Mouse (Mus musculus): ENCODE measurements around the gene Ap1g2.

The Ap1g2 gene

GRCm38 (mm10) chr14:55059931-55060330, 46.5 kb downstream of the Ap1g2 start:
- no peak for DNase-seq (ENCODE audit: low read depth, low spot score)

GRCm38 (mm10) chr14:55059009-55059408, 47.4 kb downstream of the Ap1g2 start:
- DNase-seq (ENCODE audit: low read depth, low spot score), result no peak

DNA sequence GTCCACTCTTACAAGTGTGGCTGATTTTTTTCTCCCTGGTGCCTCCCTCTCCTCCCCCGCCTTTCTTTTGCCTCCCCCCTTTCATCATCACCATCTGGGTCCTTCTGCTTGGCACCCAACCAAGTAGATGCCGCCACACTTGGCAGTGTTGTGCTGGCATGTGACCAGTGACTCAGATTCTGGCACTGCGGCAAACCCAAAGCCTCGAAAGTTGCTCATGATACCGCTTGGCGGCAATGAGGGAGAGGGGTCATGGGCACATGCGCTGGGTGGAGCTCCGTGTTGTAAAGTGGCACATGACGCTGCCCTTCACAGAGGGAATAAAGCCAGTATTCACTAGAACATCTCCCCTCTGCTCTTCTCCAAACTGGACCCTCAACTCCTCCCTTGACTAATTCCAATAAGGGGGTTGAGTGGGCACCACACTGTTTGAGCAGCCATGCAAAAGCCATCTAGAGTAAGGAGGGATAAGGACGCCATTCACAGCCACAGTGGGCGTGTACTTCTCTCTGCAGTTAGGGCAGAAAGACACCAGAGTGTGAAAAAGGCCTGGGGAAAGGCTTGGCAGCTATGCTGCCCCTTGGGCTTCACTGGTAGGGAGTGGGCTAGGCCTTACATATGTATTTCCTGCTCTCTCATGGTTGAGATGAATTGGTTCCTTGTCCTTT, 51.1 kb downstream of the Ap1g2 start:
- peak; percentile 80 for DNase-seq (ENCODE audit: low read depth, low spot score)

DNA sequence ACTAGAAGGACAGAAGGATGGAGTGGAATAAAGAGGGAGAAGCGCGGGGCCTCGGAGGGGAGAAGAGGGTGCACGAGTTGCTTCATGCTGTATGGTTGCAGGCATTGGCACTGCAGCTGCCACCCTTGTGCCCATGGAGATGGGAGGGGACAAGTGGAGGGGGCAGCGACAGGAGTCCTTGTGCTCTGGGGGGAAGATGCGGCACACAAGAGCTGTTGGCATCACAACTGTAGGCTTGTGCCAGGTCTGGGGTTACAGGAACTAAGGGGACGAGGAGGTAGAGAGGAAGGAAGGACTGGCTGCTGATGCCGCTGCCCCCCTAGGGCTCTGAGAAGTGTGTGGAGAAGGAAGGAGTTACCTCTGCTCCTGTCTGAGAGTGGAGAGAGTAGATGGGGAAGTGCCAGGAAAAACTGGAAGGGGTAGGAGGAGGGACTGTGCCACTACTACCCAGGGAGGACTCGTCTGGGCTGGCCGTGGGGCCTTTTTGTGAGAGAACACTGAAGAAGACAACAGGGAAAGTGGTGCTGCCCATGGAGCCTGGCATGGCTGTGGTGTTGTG, 52.1 kb downstream of the Ap1g2 start:
- DNase-seq (ENCODE audit: low read depth, low spot score), result no peak

DNA sequence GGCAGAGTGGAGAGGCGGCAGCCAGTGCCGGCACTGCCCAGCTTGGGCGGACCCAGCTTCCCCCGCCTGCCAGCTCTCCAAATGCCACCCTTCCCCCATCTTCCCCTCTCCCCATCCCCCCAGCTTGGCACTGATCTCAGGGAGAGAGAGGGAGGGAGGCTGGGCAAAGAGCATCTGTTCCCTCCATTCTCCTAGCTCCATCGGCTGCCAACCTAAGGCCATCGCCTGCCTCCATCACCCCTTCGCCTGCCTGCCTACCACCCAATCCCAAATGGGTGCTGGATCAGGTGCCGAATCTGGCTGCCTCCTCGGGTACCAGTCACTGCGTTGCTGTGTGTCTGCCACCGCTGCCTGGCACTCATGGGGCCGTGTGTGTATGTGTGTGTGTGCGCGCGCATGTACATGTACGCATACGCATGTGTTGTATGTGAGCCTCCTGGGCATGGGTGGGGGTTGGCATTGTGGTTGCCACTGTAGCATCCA, 52.6 kb downstream of the Ap1g2 start:
- DNase-seq (ENCODE audit: low read depth, low spot score), result peak; percentile 91

- no peak for DNase-seq (ENCODE audit: low read depth, low spot score)
These were observed 53.3 kb downstream of the Ap1g2 start for GRCm38 (mm10) chr14:55053050-55053449.

DNA sequence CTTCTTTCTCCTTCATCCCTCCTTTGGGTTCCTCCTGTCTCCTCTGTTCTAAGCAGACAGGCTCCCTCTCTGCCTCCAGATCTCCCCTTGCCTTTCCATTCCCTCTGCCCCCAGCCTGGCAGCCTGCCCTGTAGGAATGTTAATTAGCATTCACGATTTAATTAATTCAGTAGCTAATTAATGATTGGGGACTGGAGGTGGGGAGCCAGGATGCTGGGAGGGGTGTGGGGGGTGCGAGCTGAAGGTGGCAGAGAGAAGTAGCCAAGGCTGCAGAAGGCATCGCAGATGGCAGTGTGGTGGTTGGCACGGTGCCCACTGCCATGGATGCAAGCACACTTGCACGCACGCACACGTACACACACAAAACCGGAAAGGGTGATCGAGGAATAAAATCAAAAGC, 53.9 kb downstream of the Ap1g2 start:
- DNase-seq (ENCODE audit: low read depth, low spot score), result peak; percentile 85
